Mouse (Mus musculus): ENCODE results near the gene Dclk1.

- no peak for TF ChIP-seq CTCF (IDR thresholded peaks at IDR 0.05; ENCODE audit: low read depth)
- no peak for TF ChIP-seq EP300 (optimal IDR thresholded peaks at IDR 0.05)
Measured at GRCm38 (mm10) chr3:55542947-55543346, 300.8 kb downstream of the Dclk1 start.
